Mouse (Mus musculus): Measurements from ENCODE around the gene Susd4. TPM values are rescaled to one million over a fixed set of nuclear protein-coding genes. Genes with fewer than 3 reads are reported as not detected.

Gene Susd4
- total RNA-seq, 2 experiments from 2014 or later: 2.2 to 4.1 TPM

DNA sequence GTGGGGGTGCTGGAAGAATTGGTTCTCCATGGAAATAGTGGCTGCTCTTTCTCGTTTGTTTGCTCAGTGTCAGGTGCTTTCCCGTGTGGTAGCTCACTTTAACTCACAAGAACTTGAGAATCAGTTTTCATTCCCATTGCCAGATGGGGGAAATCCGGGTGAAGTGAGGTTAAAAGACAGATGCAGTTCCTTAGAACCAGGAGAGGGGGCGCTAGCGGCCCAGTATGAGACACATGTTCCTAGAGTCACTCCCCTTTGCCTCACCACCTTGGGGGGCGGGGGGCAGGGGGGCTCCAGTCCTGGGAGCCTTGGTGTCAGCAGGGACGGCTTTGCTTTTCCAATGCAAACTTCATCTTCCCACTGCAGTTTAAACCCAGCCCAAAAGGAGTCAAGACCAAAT, 23.4 kb downstream of the Susd4 start:
- no peak for DNase-seq

DNA sequence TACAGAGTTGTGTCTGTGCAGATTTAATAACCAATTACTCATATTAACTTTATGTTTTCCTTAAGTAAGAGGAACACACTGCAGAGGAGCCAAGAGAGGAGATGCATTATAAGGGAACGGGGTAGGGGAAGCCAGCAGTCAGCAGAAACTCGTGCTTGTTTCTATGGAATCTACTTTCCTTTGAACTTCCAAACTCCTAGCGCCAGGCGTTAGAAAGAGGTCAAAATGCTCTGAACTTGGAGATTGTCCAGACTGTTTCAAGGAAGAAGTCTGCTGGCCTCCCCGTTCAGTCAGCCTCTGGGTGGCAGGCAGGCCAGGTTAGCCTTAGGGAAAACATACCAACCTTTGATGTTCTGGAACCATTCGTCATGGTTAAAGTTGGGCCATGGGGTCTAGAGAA, 25.2 kb downstream of the Susd4 start:
- peak; percentile 1 to 12 for DNase-seq

DNA sequence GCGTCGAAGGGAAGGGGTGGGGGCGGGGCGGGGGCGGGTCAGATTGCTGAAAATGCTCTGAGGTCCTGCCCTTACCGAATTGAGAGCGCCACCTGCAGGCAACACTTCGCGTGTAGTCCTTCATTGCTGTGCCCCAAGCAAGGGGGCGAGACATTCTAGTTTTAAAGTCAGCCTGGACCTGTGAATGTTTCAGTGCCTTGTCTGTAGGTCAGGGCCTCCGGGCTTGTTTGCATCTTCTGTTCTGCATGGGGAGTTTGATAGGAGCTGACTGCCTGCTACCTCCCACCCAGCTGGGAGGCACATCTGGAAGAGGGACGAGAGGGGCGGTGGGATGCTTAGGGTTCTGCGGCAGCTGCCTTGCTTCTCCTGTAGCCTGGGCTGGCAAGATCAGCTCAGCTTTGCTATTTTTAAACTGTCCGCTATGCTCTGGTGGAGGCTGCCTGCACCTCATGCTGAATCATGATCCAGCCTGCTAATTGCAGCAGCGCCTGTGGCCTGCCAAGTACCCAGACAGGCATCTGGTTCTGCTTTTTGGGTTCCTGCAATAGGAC, 28.9 kb downstream of the Susd4 start:
- DNase-seq: peak; percentile 58 to 75

DNA sequence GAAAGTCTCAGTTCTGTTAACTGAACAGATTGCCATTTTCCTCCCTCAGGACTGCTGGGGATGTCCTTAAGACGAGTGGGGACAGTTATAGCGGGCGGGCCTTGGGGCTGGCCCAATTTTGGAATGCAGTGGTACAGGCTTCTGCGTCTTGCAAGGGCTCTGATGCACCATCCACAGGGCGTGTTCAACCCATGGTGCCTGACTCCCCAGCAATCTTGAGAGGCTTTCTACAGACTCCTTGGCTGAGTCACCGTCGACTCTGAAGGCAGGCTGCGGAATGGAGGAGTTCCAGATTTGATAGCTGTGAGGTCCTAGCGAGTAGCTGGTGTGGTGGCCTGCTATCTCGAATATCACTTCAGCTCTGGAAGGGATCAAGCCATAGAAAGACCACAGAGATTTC, 30.6 kb downstream of the Susd4 start:
- no peak for DNase-seq

DNA sequence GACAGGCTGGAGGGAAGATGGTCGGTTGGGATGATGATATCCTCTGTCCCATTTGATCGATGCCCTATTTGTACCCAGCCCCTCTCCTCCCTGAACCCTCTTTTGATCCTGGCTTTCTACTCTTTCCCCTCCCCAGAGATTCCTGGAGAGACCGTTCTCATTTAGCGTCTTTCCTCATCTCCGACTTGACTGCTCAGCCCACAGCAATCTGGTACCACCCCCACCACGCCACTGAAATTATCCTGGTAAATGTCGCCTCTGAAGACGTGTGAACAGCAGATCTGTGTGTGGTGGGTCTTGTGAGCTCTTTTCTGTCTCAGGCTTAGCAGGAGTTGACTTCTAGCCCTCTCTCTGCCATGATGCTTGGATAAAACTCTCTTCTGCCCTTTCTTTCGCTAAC, 31.0 kb downstream of the Susd4 start:
- no peak for DNase-seq

DNA sequence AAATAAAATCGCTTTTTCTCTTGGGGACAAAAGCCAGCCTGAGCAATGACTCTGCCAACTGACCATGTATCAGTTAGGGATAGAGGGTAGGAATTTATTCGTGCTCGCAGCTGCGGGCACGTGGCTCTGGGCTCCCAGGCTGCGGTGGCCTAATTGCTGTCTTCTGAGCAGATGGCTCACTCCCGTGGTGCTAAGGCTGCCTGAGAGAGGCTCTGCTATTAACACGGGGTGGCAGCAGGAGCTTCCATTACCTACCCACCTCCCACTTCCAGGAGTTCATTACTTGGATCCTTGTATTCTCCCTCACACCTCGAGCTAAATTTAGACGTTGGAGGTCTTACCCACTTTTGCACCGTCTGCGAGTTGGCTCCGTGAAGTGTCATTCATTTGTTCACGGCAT, 33.4 kb downstream of the Susd4 start:
- no peak for DNase-seq

DNA sequence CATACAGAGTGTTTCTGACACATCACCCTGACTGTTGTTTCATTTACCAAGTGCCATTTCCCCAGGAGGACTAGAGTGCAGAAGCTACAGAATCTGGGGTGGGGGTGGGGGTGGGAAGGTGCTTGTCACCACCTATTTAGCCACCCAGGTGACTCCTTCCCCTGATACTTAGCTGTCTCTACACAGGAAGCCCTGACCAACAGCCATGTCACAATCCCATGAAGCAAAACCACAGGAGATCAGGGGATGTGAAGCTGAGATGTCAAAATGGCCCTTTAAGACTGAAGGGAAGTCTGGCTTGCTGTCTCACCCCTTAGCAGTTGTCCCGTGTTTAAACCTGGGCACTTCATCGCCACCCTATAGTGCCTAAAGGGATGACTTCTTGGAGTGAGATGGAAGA, 37.9 kb downstream of the Susd4 start:
- DNase-seq: no peak

DNA sequence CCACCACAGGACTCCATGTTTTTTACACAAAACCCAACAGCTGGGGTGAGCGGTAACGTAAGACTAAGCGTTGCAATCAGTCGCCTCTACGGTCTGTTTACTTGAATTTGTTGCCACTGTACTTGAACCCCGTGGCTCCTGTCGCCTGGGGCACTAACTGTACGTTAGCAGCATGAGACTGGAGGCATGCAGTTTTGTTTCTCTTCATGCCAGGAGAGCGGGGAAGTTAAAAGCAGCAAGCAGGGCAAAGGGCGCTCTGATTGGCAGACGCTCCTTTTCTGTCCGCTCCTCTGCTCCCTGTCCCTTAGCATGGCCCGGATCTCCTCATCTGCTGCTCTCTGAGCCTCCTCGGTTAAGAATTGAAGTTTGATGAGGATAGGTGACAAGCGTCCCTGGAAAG, 39.2 kb downstream of the Susd4 start:
- no peak for DNase-seq

DNA sequence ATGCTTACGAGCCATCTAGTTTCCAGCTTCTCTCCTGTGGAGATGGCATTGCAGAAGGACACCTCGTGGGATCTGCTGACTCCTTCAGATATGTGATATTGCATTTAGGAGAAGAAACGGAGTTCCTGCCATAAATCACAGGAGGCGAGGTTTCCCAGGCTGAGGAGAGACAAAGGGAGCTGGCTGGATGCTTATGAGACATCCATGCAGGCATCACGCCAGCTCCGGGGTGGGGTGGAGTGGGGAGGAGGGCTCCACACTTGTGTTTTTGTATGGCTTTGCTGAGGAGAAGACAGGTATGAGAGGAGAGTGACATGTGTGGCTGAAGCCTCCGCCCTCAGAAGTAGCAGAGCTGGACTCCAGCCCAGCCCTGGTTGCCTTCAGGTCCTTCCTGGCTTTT, 50.3 kb downstream of the Susd4 start:
- DNase-seq: no peak

DNA sequence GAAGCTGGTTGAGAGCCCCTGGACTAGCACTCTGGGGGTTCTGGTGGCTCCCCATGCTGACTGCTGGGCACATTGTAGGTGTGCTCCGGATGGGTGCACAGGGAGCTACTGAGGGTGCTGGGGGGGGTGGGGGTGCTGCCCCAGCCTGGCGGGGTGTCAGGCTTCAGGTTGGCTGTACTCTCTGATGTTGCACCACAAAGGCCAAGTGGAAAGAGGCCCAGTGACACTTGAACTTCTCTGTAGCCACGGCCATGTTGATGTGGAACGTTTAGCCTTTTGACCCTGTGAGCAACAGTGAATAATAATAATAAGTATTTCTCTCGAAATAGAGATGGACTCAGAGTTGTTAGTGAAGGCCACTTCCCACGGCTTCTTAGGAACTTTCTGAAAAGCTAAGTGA, 50.9 kb downstream of the Susd4 start:
- DNase-seq: no peak

DNA sequence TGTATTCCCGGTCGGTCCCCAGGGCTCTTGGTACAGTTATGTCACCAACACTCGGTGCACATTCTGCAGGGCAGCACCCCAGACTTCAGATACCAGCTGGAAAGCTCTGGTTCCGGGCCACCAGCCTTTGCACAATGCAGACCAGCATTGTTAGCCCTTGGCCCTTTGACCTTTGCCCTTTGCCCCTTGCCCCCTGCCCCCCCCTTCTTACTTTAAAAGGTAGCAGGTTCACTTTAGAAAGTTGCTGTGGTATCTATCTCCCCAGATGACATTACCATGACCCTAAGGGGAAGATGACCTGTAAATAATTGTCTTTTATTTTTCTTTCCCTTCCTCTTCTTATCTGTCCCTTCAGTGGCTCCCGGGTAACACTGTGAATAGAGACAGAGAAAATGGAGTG, 53.4 kb downstream of the Susd4 start:
- DNase-seq: no peak

DNA sequence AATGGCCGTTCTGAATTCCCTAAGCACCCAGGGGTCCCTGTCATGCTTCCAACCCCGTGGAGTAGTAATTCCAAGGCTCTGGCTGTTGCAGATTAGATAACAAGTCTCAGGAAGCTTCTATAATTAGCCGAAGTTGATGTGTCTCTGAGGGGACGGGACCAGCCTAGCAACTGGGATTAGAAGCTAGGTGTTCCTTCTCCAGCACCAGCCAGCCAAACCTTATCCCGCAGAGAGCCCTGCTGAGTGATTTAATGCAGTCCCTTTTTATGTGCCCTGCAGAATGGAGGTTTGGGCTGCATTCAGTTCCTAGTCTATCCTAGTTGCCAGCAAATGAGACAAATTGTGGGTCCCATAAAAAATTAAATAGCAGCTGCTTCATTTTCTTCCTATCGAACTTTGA, 54.0 kb downstream of the Susd4 start:
- no peak for DNase-seq

DNA sequence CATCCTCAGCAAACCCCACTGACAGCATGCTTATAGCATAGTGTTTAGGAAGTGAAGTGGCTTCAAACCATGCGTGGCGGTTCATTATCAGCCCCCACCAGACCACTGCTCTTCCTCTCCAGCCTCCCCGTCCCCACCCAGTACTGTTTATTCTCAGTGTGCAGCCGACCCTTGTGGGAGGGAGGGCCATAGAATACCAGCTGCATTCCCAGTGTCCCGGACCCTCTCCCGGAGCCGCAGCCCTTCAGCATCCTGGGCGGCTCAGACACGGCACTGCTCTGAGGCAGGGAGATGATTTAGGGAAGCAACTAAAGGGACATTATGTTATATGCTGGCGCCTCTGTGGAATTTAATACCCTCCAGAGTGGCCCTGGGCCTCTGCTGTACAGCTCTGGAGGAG, 55.3 kb downstream of the Susd4 start:
- no peak for DNase-seq

DNA sequence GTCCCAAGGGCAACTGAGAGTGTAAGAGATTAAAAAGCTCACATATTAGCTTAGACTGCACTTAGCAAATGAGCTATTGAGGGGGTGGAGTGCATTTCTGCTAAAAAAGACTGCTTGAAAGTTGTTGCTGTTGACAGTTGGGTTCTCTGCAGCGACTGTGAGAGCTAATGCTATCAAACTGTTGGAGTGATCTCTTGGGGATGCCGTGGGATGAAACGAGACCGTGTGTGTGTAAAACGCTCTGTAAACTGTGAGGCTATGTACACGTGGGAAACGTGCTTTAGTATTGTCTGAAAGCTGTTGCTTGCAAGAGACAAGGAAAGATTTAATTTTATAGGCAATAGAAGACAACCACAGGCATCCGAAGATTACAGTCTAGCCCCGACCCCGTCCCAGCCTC, 59.1 kb downstream of the Susd4 start:
- DNase-seq: no peak

DNA sequence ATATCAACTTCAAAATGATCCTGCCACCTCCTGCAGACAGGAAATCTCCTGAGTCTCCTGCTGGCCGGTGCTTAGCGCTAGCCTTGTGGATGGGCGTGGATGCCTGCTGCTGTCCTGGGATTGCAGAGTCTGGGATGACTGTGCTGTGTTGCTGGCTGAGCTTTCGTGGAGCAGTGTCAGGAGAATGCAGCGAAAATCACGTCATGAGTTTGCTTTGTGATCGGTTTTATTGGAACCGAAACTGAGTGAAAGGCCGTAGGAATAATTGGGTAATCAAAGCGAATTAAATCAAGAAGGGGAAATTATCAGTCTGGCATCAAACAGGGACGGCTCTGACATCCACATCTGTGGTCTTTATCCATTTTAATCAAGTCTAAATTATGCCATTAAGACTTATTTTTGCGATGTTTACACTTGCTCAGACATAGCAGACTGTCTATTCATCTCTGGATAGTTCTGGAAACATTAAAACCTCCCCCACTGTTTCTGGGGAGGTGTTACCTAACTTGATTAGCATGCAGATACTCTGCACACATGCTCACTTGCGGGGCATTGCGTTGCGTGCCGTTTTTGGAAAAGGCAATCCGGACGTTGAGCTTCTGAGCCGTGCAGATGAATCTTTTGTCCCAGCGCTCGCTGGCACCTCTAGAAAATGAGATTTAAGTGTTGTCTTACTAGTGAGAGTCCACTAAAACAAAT, 60.2 kb downstream of the Susd4 start:
- DNase-seq: no peak

DNA sequence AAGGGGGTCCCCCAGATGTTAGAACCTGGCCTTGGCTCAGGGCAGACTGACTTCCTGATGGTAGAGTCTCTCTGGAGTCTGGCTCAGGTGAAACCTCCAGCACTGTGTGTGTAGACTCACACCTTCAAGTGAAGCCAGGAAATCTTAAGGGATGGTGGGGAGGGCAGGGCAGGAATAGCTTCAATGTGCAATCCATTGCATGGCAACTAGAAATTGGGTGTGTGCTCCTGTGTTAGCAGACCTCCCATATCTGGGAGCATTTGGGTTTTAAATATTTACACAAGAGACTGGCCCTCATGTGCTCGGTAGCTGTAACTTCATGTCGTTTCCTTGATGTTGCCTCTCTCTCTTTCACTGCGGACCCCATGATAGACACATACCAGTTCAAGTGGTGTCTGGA, 62.9 kb downstream of the Susd4 start:
- DNase-seq: no peak

DNA sequence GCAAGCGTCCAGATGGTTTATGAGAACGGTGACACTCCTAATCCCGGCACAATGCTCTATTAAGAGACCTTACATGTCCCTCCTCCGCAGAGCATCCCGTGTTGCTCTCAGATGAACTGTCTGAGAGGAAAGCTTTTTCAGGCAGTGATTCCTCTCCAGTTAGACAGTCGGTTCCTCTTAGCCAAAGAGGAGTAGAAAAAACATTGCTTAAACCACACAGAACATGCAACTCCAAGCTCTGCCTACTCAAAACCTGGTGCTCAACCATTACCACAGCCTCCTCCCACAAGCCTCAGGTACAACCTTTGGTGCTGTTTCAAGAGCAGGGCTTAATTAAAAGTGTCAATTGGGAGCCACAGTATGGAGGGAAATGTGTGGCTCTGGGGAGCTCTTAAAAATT, 74.4 kb downstream of the Susd4 start:
- DNase-seq: no peak

DNA sequence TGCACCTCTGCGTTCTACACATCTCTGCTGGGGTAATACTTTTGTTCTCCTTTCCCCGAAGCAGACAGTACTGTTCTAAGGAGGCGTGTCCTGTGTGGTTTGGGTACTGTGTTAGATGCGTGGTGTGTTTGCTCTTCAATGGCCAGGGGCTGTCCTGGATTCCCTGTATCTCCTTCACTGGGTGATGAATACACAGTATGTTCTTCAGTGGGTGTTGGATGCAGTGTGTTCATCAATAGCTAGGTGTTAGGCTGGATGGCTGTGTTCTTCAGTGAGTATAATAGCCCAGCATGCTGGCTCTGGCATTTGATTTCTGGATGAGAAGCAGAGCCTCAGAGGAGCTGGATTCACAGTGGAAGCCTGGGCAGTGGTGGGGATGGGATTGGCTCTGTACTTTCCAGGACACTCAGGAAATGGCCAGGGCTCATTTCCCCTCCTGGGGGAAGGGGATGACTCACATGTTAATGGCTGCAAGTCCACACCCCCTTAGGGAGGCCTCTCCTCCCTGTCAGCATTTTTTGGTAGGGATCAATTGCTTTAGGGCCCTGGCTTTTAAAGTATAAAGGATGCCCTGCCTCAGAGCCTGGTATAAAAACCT, 75.8 kb downstream of the Susd4 start:
- peak; percentile 3 to 10 for DNase-seq

DNA sequence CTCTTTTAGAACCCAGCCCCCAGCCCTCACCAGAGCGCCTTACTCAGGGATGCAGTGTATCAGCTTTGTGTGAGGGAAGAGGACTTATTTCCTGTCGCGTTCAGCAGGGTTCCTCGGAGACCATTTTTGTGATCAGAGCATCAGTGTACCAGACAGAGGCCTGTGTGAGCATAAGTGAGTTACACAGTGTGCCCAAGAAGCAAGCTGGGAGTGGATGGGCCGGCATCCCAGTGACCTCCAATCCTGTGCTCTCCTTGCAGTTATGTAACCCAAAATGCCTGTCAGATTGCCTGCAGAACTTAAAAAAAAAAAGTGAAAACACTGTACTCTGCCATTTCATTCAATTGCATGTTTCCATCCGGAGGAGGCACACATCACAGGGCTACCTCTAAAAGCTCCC, 76.4 kb downstream of the Susd4 start:
- no peak for DNase-seq

DNA sequence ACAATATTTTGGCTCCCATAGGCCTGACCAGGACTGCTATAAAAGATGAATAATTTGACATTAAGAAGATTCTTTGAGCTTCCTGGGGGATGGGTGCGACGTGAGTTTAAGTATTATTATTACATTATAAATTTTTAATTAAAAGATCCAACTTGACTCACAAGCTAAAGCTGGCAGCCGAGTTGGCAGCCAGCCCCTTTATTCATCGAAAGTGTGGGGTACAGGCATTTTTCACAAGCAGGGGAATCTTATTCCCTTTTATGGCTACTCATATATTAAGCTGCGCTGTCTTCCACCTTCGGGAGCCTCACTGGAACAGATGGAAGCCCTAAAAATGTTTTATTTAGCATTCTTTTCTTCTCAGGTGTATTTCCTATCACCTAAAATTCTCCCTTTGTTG, 76.9 kb downstream of the Susd4 start:
- DNase-seq: no peak

DNA sequence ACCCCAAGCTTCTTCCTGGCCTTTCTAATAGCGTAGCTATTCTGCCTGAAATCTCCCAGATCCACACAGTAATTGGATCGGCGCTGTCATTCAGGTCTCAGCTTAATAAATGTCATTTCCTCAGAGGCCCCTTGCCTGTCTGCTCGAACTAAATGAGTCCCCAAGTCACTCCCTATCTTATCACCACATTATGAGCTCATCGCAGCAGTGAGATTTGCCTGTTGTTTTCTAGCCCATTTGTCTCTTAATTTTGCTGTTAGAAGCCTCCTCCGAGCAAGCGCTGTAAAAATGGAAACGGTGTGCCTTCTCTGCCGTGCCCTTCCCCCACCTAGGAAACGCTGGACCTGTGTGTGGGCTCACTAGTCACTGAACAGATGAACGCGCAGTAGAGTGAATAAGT, 85.9 kb downstream of the Susd4 start:
- DNase-seq: no peak

DNA sequence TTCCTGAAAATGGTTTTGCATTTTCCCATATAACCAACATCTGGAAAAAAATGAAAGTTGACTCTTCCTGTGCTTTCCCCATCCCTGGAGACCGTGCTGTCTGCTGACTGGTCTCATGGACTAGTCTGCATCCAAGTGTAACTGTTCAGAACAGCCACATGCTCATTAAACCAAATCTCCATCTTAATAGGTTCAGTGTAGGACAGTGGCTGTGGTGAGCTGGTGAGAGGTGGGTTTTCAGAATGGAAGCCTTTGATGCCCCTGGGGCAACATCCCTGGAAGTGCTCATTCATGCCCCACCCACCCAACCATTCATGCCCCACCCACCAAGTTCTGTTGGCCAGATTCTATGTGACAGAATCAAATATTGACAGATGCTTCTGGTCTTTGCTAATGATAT, 86.4 kb downstream of the Susd4 start:
- no peak for DNase-seq

DNA sequence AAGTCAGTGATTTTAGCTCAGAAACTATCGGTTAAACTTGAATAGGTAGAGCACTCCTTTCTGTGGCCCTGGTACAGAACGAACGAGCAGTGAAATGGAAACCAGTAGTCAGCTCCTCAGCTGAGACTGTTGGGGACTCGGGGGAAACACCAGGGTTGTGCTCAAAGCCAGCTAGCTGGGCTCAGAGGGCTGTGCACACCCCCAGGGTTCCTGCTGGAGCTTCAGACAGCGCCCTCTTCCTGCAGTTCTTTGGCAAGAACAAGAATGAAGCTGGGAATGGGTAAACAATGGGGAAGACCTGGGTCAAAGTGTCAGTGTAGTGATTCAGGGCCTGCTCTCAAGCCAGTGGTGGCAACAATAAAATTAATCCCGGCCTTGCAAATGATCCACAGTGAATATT, 88.5 kb downstream of the Susd4 start:
- DNase-seq: no peak

DNA sequence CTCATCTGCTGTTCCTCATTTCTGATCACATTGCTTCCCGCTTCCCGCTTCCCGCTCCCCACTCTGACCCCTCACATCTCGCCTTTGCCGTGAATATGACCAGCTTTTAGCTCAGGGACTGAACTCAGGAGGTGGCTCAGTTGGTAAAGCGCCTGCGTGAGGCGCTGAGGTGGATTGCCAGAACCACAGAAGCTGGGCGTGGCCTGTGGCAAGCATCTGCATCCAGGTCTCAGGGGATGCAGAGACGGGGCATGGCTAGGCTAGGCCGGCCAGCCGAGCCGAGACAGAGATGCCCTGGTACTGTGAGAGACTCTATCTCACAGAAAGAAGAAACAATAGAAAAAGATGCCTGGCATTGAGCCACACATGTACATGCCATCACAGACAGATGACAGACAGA, 93.0 kb downstream of the Susd4 start:
- DNase-seq: no peak

Measured in adrenal gland, postnatal 36 days (tissue).